Mouse (Mus musculus) C2C12 (cell line): ENCODE measurements around the gene Cntnap4. TPM values are rescaled to one million over a fixed set of nuclear protein-coding genes. Genes with fewer than 3 reads are reported as not detected.

Experiments
- H3K27me3 ChIP-seq: one replicate; pipeline ENCODE4 v1.6.1; 2011; ENCODE audit not compliant: control insufficient read depth, insufficient read depth, insufficient read length
- H3K36me3 ChIP-seq: one replicate; pipeline ENCODE4 v1.6.1; 2011; ENCODE audit not compliant: control insufficient read depth, insufficient read depth
- H3K4me3 ChIP-seq: one replicate; pipeline ENCODE4 v1.5.1; 2011; ENCODE audit warnings: mild to moderate bottlenecking, control low read depth; ENCODE audit not compliant: poor library complexity, insufficient read depth, severe bottlenecking
- H3K79me2 ChIP-seq: one replicate; pipeline ENCODE4 v1.6.1; 2011; ENCODE audit not compliant: control insufficient read depth, insufficient read depth
- H3K79me3 ChIP-seq: one replicate; pipeline ENCODE4 v1.6.1; 2011; ENCODE audit warnings: low read depth, control low read depth
- H3ac ChIP-seq: one replicate; pipeline ENCODE3; 2011; ENCODE audit warnings: low read depth; ENCODE audit not compliant: control insufficient read depth, insufficient read length
- CEBPB ChIP-seq: IDR thresholded peaks from one replicate; pipeline ENCODE4 v1.6.1; 2011; ENCODE audit warnings: low read depth, mild to moderate bottlenecking, control low read depth, moderate library complexity
- CTCF ChIP-seq: IDR thresholded peaks from one replicate; pipeline ENCODE4 v1.5.1; 2011; ENCODE audit not compliant: control insufficient read depth, insufficient read depth, insufficient read length
- FOSL1 ChIP-seq: IDR thresholded peaks from one replicate; pipeline ENCODE4 v1.8.0; 2011; ENCODE audit warnings: mild to moderate bottlenecking, low read length; ENCODE audit not compliant: poor library complexity, insufficient read depth, severe bottlenecking
- MAX ChIP-seq: IDR thresholded peaks from one replicate; pipeline ENCODE4 v1.6.1; 2011; ENCODE audit warnings: mild to moderate bottlenecking, control low read depth
- MYOD1 ChIP-seq: IDR thresholded peaks from one replicate; pipeline ENCODE4 v1.6.1; 2011; ENCODE audit warnings: low read depth; ENCODE audit not compliant: control insufficient read depth, insufficient read length
- MYOG ChIP-seq: IDR thresholded peaks from one replicate; pipeline ENCODE4 v1.6.1; 2011; ENCODE audit not compliant: control insufficient read depth, insufficient read length; ENCODE audit errors: extremely low read depth
- USF1 ChIP-seq: IDR thresholded peaks from one replicate; pipeline ENCODE4 v1.6.1; 2011; ENCODE audit warnings: low read depth, mild to moderate bottlenecking, control low read depth, moderate library complexity
- polyA plus RNA-seq: library from polyadenylated mRNA; unstranded; fragments of >200 nt; fragmentation: generic; extraction: Trizol; gene quantifications from one replicate; pipeline ENCODE4 v1.2.1, GENCODE M21; 2012; ENCODE audit warnings: missing spikeins

The Cntnap4 gene
- polyA plus RNA-seq, 1 experiment: 7.5 TPM

DNA sequence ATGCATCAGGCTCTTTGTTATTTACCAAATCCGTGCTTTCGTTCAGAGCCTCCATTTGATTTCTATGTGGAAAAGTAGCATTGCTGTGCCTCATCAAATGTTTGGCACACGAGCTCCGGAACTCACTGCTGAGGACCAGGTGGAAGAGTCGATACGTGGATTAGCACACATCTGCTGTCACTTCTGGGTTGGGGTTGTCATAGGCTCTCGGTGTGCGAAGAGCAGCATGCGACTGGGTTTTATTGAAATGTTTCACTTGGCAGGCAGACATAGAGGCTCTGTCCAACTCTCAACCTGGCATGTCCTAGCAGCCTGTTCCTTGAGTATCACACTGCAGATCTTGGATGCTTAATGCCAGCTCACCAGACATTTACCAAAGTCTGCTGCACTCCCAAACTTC, 111.9 kb downstream of the Cntnap4 start:
- Histone ChIP-seq H3ac (no peak overlapping the region), H3K4me3 (no peak overlapping the region), H3K79me2 (no peaks in the 10 kb centered on the region), H3K27me3 (no peaks in the 10 kb centered on the region), H3K79me3 (no peaks in the 10 kb centered on the region), H3K36me3 (no peaks in the 10 kb centered on the region)
- TF ChIP-seq USF1 (no peak), MYOD1 (no peak), MAX (no peak), FOSL1 (no peak), CTCF (no peak), CEBPB (no peak), MYOG (no peak)

DNA sequence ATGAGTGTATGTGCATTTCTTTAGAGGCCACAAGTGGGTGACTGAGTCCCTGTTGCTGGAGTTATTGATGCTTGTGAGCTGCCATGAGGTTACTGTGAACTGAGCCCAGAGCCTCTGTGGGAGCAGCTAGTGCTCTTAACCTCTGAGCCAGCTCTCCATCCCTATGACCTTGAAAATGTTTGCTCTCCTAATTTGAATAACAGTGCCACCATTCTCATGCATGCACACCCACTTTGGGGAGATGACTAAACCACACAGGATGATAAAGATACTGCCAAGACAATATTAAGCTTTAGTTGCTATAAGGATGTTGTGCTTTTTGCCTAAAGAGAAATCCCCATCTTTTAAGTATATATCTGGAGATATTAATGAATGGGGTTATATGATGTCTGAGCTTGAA, 125.9 kb downstream of the Cntnap4 start:
- Histone ChIP-seq H3K79me3 (no peaks in the 10 kb centered on the region), H3K27me3 (no peaks in the 10 kb centered on the region), H3K4me3 (no peak overlapping the region), H3ac (no peak overlapping the region), H3K79me2 (no peaks in the 10 kb centered on the region), H3K36me3 (no peaks in the 10 kb centered on the region)
- TF ChIP-seq USF1: no peak
- no peak for TF ChIP-seq FOSL1
- TF ChIP-seq MYOG: no peak
- no peak for TF ChIP-seq CEBPB
- TF ChIP-seq MYOD1: no peak
- no peak for TF ChIP-seq CTCF
- no peak for TF ChIP-seq MAX

- Histone ChIP-seq H3K36me3 (no peaks in the 10 kb centered on the region), H3K79me3 (no peaks in the 10 kb centered on the region), H3K27me3 (no peaks in the 10 kb centered on the region), H3K4me3 (no peak overlapping the region), H3ac (no peak overlapping the region), H3K79me2 (no peaks in the 10 kb centered on the region)
- TF ChIP-seq CTCF: no peak
- TF ChIP-seq MYOG: no peak
- TF ChIP-seq MYOD1: no peak
- TF ChIP-seq FOSL1: no peak
- TF ChIP-seq CEBPB: no peak
- TF ChIP-seq USF1: no peak
- no peak for TF ChIP-seq MAX
Measured at GRCm38 (mm10) chr8:112698141-112698540, 128.3 kb downstream of the Cntnap4 start.

GRCm38 (mm10) chr8:112716982-112717381, 147.1 kb downstream of the Cntnap4 start:
- H3K79me3 ChIP-seq: no peaks in the 10 kb centered on the region
- no peak overlapping the region for H3ac ChIP-seq
- H3K36me3 ChIP-seq: no peaks in the 10 kb centered on the region
- TF ChIP-seq MAX: no peak
- no peak for TF ChIP-seq USF1
- TF ChIP-seq FOSL1: no peak
- TF ChIP-seq MYOG: no peak
- no peak for TF ChIP-seq MYOD1
- no peak for TF ChIP-seq CEBPB
- no peak for TF ChIP-seq CTCF
- no peaks in the 10 kb centered on the region for H3K27me3 ChIP-seq
- no peak overlapping the region for H3K4me3 ChIP-seq
- no peaks in the 10 kb centered on the region for H3K79me2 ChIP-seq

DNA sequence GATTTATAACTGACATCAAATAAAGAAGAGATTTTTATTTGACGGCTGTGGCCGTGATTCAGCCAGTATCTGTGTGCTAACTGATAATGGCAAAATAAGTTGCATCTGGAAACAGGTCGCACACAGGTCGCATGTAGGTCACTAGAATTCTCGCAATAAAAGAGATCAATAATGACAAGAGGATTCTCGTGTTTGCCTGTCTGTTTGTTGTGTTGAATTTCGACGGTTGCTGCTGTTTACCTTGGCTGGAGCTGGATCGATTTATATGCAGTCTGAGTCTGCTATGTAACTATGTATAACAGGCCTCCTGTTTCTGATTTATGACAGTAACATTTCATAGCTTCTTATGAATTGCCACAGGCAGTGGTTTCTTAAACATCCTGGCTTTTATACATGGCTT, 155.1 kb downstream of the Cntnap4 start:
- Histone ChIP-seq H3K79me2 (no peaks in the 10 kb centered on the region), H3ac (no peak overlapping the region), H3K79me3 (no peaks in the 10 kb centered on the region), H3K27me3 (no peaks in the 10 kb centered on the region), H3K36me3 (no peaks in the 10 kb centered on the region), H3K4me3 (no peak overlapping the region)
- TF ChIP-seq CEBPB (no peak), CTCF (no peak), USF1 (no peak), FOSL1 (no peak)

GRCm38 (mm10) chr8:112730583-112731432, 161.0 kb downstream of the Cntnap4 start:
- H3K79me3 ChIP-seq: no peaks in the 10 kb centered on the region
- no peaks in the 10 kb centered on the region for H3K79me2 ChIP-seq
- H3K27me3 ChIP-seq: no peaks in the 10 kb centered on the region
- H3ac ChIP-seq: no peak overlapping the region
- no peak for TF ChIP-seq USF1
- peak; percentile 78 for TF ChIP-seq FOSL1
- no peak for TF ChIP-seq MYOG
- peak; percentile 14 for TF ChIP-seq CEBPB
- no peak for TF ChIP-seq CTCF
- peak; percentile 63 for TF ChIP-seq MYOD1
- TF ChIP-seq MAX: peak; percentile 67
- no peak overlapping the region for H3K4me3 ChIP-seq
- no peaks in the 10 kb centered on the region for H3K36me3 ChIP-seq
